Mouse (Mus musculus) left cerebral cortex, postnatal 10 days (tissue): Measurements from ENCODE around the gene Arhgap10. TPM values are rescaled to one million over a fixed set of nuclear protein-coding genes. Genes with fewer than 3 reads are reported as not detected.

ENCODE experiments used
- DNase-seq, 2 experiments: peaks; one replicate each; pipeline ENCODE4 v3.0.0; 2021 to 2022; ENCODE audit warnings: low spot score in 2 of 2, mixed read lengths in 1 of 2; ENCODE audit errors: extremely low spot score in 1 of 2
- intact Hi-C: fragments of 180-260 bp; cut with DNase I; formaldehyde crosslinking; loops from one replicate; pipeline ENCODE4 v1.15.1; 2025
- total RNA-seq, 2 experiments: library from RNA; stranded (reverse); gene quantifications; 2 replicates each; pipeline ENCODE4 v1.2.3; 2021

Gene Arhgap10
- total RNA-seq, 2 experiments from 2014 or later, result 11.0 TPM

- peak in 1 of 2 experiments; percentile 49 for DNase-seq
Measured at GRCm38 (mm10) chr8:77376451-77376853, 141.3 kb downstream of the Arhgap10 start.

GRCm38 (mm10) chr8:77375999-77376398, 141.8 kb downstream of the Arhgap10 start:
- intact Hi-C loops, result no loop called here

More at GRCm38 (mm10) chr8:77376451-77376853, 141.3 kb downstream of the Arhgap10 start:
- intact Hi-C loops, result no loop called here

GRCm38 (mm10) chr8:77371006-77371405, 146.7 kb downstream of the Arhgap10 start:
- DNase-seq, result no peak
- intact Hi-C loops, result no loop called here

More at GRCm38 (mm10) chr8:77375999-77376398, 141.8 kb downstream of the Arhgap10 start:
- DNase-seq, result no peak

- intact Hi-C loops, result no loop called here
- no peak for DNase-seq
Measured at GRCm38 (mm10) chr8:77370308-77370707, 147.4 kb downstream of the Arhgap10 start.

GRCm38 (mm10) chr8:77369671-77370070, 148.1 kb downstream of the Arhgap10 start:
- intact Hi-C loops, result no loop called here
- no peak for DNase-seq

GRCm38 (mm10) chr8:77367091-77367490, 150.7 kb downstream of the Arhgap10 start:
- intact Hi-C loops, result no loop called here
- DNase-seq, result no peak

- intact Hi-C loops, result no loop called here
- no peak for DNase-seq
Measured at GRCm38 (mm10) chr8:77366446-77366845, 151.3 kb downstream of the Arhgap10 start.

GRCm38 (mm10) chr8:77365990-77366389, 151.8 kb downstream of the Arhgap10 start:
- intact Hi-C loops, result no loop called here
- DNase-seq, result no peak

GRCm38 (mm10) chr8:77364472-77364871, 153.3 kb downstream of the Arhgap10 start:
- intact Hi-C loops, result no loop called here
- peak in 1 of 2 experiments; percentile 56 for DNase-seq

- intact Hi-C loops, result no loop called here
- DNase-seq, result no peak
Measured at GRCm38 (mm10) chr8:77360853-77361252, 156.9 kb downstream of the Arhgap10 start.

GRCm38 (mm10) chr8:77360423-77360822, 157.3 kb downstream of the Arhgap10 start:
- DNase-seq, result no peak
- intact Hi-C loops, result no loop called here

GRCm38 (mm10) chr8:77357126-77357525, 160.6 kb downstream of the Arhgap10 start:
- no peak for DNase-seq
- intact Hi-C loops, result no loop called here

GRCm38 (mm10) chr8:77355344-77355743, 162.4 kb downstream of the Arhgap10 start:
- intact Hi-C loops, result no loop called here
- no peak for DNase-seq

GRCm38 (mm10) chr8:77354189-77354588, 163.6 kb downstream of the Arhgap10 start:
- intact Hi-C loops, result no loop called here
- no peak for DNase-seq

GRCm38 (mm10) chr8:77351177-77351860, 166.4 kb downstream of the Arhgap10 start:
- intact Hi-C loops, result no loop called here
- no peak for DNase-seq

- intact Hi-C loops, result no loop called here
- no peak for DNase-seq
Measured at GRCm38 (mm10) chr8:77350121-77350777, 167.5 kb downstream of the Arhgap10 start.

- intact Hi-C loops, result no loop called here
- DNase-seq, result no peak
Measured at GRCm38 (mm10) chr8:77343916-77344315, 173.8 kb downstream of the Arhgap10 start.

- DNase-seq, result no peak
- intact Hi-C loops, result no loop called here
Measured at GRCm38 (mm10) chr8:77343335-77343734, 174.4 kb downstream of the Arhgap10 start.

- intact Hi-C loops, result no loop called here
Measured at GRCm38 (mm10) chr8:77342144-77342543, 175.6 kb downstream of the Arhgap10 start.

GRCm38 (mm10) chr8:77341329-77341728, 176.4 kb downstream of the Arhgap10 start:
- DNase-seq, result no peak
- intact Hi-C loops, result no loop called here

More at GRCm38 (mm10) chr8:77342144-77342543, 175.6 kb downstream of the Arhgap10 start:
- no peak for DNase-seq
